Mouse (Mus musculus) heart, embryonic 13.5 days (tissue): ENCODE data around the gene St3gal4. TPM values are rescaled to one million over a fixed set of nuclear protein-coding genes. Genes with fewer than 3 reads are reported as not detected.

Experiments
- polyA plus RNA-seq: library from polyadenylated mRNA; unstranded; fragments of >200 nt; fragmentation: Nextera tagmentation; extraction: Ambion mirVana; gene quantifications from 2 replicates; pipeline ENCODE4 v1.2.1, GENCODE M21; 2015

Gene St3gal4
- polyA plus RNA-seq, 1 experiment from 2014 or later: 15.4 TPM

Other genes starting within 250 kb of the St3gal4 start
- 60.0 and 69.6 TPM in 2 replicates for gene Dcps, start 56.8 kb upstream of the St3gal4 start, polyA plus RNA-seq
- 88.8 and 94.4 TPM in 2 replicates for gene Srpr, start 80.9 kb upstream of the St3gal4 start, polyA plus RNA-seq
- 8.1 and 9.5 TPM in 2 replicates for gene Tirap, start 81.0 kb upstream of the St3gal4 start, polyA plus RNA-seq
- 59.1 and 63.7 TPM in 2 replicates for gene Foxred1, start 91.8 kb upstream of the St3gal4 start, polyA plus RNA-seq
- gene Fam118b, start 148.5 kb upstream of the St3gal4 start, polyA plus RNA-seq: 26.9 and 28.1 TPM in 2 replicates
- gene Rpusd4, start 148.6 kb upstream of the St3gal4 start, polyA plus RNA-seq: 19.4 and 22.1 TPM in 2 replicates